Mouse (Mus musculus) CH12.LX (cell line): ENCODE data around the gene Trpv4. TPM values are rescaled to one million over a fixed set of nuclear protein-coding genes. Genes with fewer than 3 reads are reported as not detected.
A peak's percentile ranks its signal among the peaks of the same experiment; 100 is the strongest.

ENCODE experiments used
- DNase-seq: peaks from one replicate; pipeline ENCODE4 v3.0.0-alpha.2; 2013; ENCODE audit errors: extremely low read depth
- H3K27ac ChIP-seq: 2 replicates; pipeline ENCODE4 v1.5.1; 2012; ENCODE audit warnings: low read depth, mild to moderate bottlenecking, control low read depth, moderate library complexity; ENCODE audit not compliant: insufficient read depth
- H3K27me3 ChIP-seq: replicated peaks from 2 replicates; pipeline ENCODE3; 2012; ENCODE audit warnings: inconsistent platforms
- H3K36me3 ChIP-seq, 2 experiments: replicated peaks in 1 of 2; 2 replicates each; pipeline versions ENCODE3 to v1.6.1; 2012; ENCODE audit warnings: inconsistent platforms in 1 of 2, low read length in 1 of 2, mild to moderate bottlenecking in 1 of 2, mixed read lengths in 1 of 2, moderate library complexity in 1 of 2; ENCODE audit not compliant: control insufficient read depth in 1 of 2, insufficient read depth in 1 of 2
- H3K4me1 ChIP-seq, 2 experiments: 2 replicates each; pipeline ENCODE4 v1.6.1; 2012; ENCODE audit warnings: inconsistent platforms in 1 of 2, moderate library complexity in 1 of 2; ENCODE audit not compliant: insufficient read depth in 2 of 2, control insufficient read depth in 1 of 2
- H3K4me2 ChIP-seq: 2 replicates; pipeline ENCODE4 v1.6.1; 2012; ENCODE audit warnings: low read depth, mild to moderate bottlenecking, control low read depth; ENCODE audit not compliant: poor library complexity, insufficient read depth, severe bottlenecking
- H3K4me3 ChIP-seq, 3 experiments: fragments of 150-350 bp in 1 of 3; sonication (generic) in 1 of 3; replicated peaks in 1 of 3; 2 replicates each; pipeline versions ENCODE3 to v1.5.1; 2011 to 2012; ENCODE audit warnings: low read depth in 2 of 3, low read length in 2 of 3, mild to moderate bottlenecking in 2 of 3, moderate library complexity in 2 of 3, control low read depth in 1 of 3, improper control_type of control experiment in 1 of 3, inconsistent platforms in 1 of 3, mixed read lengths in 1 of 3; ENCODE audit not compliant: poor library complexity in 1 of 3
- H3K79me2 ChIP-seq: replicated peaks from 2 replicates; pipeline ENCODE4 v1.6.1; 2012; ENCODE audit warnings: mild to moderate bottlenecking, moderate library complexity; ENCODE audit not compliant: control insufficient read depth, poor library complexity, insufficient read depth, severe bottlenecking; ENCODE audit errors: extremely low read depth
- H3K9ac ChIP-seq: 2 replicates; pipeline ENCODE4 v1.6.1; 2012; ENCODE audit warnings: low read depth, mild to moderate bottlenecking, control low read depth, moderate library complexity; ENCODE audit not compliant: insufficient read depth
- H3K9me3 ChIP-seq: replicated peaks from 2 replicates; pipeline ENCODE3; 2012; ENCODE audit warnings: low read length, inconsistent platforms, mixed read lengths
- BHLHE40 ChIP-seq: IDR thresholded peaks from 2 replicates; pipeline ENCODE4 v1.6.1; 2011; ENCODE audit warnings: mild to moderate bottlenecking, low read depth, low read length, improper control_type of control experiment
- CHD1 ChIP-seq: IDR thresholded peaks from 2 replicates; pipeline ENCODE4 v1.6.1; 2012; ENCODE audit warnings: low read depth, low read length, improper control_type of control experiment, inconsistent platforms
- HCFC1 ChIP-seq: IDR thresholded peaks from 2 replicates; pipeline ENCODE4 v1.6.1; 2012; ENCODE audit warnings: low read depth, mild to moderate bottlenecking, inconsistent platforms, low read length, improper control_type of control experiment
- JUND ChIP-seq: conservative IDR thresholded peaks from 2 replicates; pipeline ENCODE4 v1.6.1; 2011; ENCODE audit warnings: low read depth, low read length, improper control_type of control experiment
- NELFE ChIP-seq: IDR thresholded peaks from 2 replicates; pipeline ENCODE4 v1.6.1; 2011; ENCODE audit warnings: low read depth, low read length, improper control_type of control experiment
- NRF1 ChIP-seq: IDR thresholded peaks from 2 replicates; pipeline ENCODE4 v1.6.1; 2014; ENCODE audit warnings: low read depth, mild to moderate bottlenecking, inconsistent platforms, low read length, improper control_type of control experiment, moderate library complexity
- PAX5 ChIP-seq: IDR thresholded peaks from 2 replicates; pipeline ENCODE4 v1.6.1; 2012; ENCODE audit warnings: low read length, inconsistent platforms, mixed read lengths
- POLR2A ChIP-seq: IDR thresholded peaks from 2 replicates; pipeline ENCODE4 v1.6.1; 2011; ENCODE audit warnings: low read depth, mild to moderate bottlenecking, improper control_type of control experiment, low read length
- RCOR1 ChIP-seq: conservative IDR thresholded peaks from 2 replicates; pipeline ENCODE4 v1.6.1; 2012; ENCODE audit warnings: low read depth, mild to moderate bottlenecking, inconsistent platforms, low read length, improper control_type of control experiment
- ZKSCAN1 ChIP-seq: IDR thresholded peaks from 2 replicates; pipeline ENCODE4 v1.6.1; 2012; ENCODE audit warnings: low read depth, inconsistent platforms, low read length, improper control_type of control experiment, borderline replicate concordance
- ZMIZ1 ChIP-seq: IDR thresholded peaks from 2 replicates; pipeline ENCODE4 v1.6.1; 2012; ENCODE audit warnings: low read depth, mild to moderate bottlenecking, inconsistent platforms, low read length, improper control_type of control experiment
- dilution Hi-C: fragments of 300-500 bp; cut with MboI; formaldehyde crosslinking; loops from 2 replicates; pipeline ENCODE4 v1.14.3; 2020; ENCODE audit warnings: low sequenced_read_pairs; ENCODE audit not compliant: extremely low pct_unique_long_range_greater_than_20kb, extremely low pct_ligation_motif_present
- in situ Hi-C: fragments of 300-500 bp; cut with MboI; formaldehyde crosslinking; loops from 3 replicates; pipeline ENCODE4 v1.14.3; 2019; ENCODE audit warnings: low sequenced_read_pairs, low pct_ligation_motif_present, low pct_unique_long_range_greater_than_20kb, mixed read lengths
- polyA plus RNA-seq: library from polyadenylated mRNA; unstranded; fragments of >175 nt; gene quantifications from 2 replicates; pipeline ENCODE4 v1.2.1, GENCODE M21; 2012; ENCODE audit warnings: low read depth; ENCODE audit not compliant: insufficient read length
- total RNA-seq, 2 experiments: library from RNA; depleted of rRNA; stranded (reverse); fragments of 300-350 nt in 1 of 2; fragments of >200 nt in 1 of 2; gene quantifications; 2 replicates each; pipeline ENCODE4 v1.2.3; 2012 to 2014

Gene Trpv4
- total and polyA plus RNA-seq, 3 experiments = 0.24 TPM; not detected in 2

GRCm38 (mm10) chr5:114581486-114581885, 76.7 kb downstream of the Trpv4 start:
- H3K79me2 ChIP-seq = no peaks in the 10 kb centered on the region
- H3K4me3 ChIP-seq = no peak overlapping the region
- no peaks in the 10 kb centered on the region for H3K4me1 ChIP-seq
- no peak overlapping the region for H3K9ac ChIP-seq
- in situ Hi-C loops (no loop called here), dilution Hi-C loops (no loop called here)
- no peaks in the 10 kb centered on the region for H3K9me3 ChIP-seq
- H3K36me3 ChIP-seq = no peaks in the 10 kb centered on the region
- TF ChIP-seq JUND (no peak), PAX5 (no peak), ZMIZ1 (no peak), BHLHE40 (no peak), NELFE (no peak)
- DNase-seq = no peak
- H3K27me3 ChIP-seq = peaks cover 79% of the 10 kb centered on the region
- H3K27ac ChIP-seq = no peak overlapping the region
- H3K4me2 ChIP-seq = no peak overlapping the region

DNA sequence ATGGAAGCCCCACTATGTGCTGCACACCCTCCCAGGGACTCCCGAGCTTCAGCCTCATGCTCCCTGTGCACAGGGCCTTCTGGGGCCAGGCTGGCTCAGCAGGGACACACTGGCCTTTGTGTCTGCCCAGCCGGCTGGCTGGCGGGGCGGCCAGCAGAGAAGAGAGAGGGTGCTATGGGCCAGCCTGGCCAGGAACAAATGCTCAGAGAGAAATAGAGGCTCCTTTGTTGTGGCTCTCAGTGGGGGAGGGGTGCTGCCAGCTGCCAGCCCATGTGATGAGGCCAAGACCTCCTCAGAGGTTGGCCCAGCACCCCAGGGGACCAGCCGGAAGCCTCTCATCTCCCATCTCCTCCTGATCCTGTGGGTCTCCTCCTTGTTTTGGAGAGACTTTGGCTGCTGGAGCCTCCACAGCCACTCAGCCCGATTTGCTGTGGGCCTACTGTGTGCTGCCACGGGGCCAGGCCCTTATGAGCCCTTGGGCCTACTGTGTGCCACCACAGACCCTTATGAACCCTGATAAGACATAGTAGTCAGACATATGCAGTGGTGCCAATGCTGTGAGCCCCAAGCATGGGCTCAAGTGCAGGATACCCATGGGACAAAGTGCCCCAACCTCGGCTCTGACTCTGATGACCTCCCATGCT, 78.4 kb downstream of the Trpv4 start:
- in situ Hi-C loops (no loop called here), dilution Hi-C loops (no loop called here)
- Histone ChIP-seq H3K27ac (no peak overlapping the region), H3K4me2 (no peak overlapping the region), H3K4me1 (no peaks in the 10 kb centered on the region), H3K9ac (no peak overlapping the region), H3K27me3 (peaks cover 76% of the 10 kb centered on the region), H3K9me3 (no peaks in the 10 kb centered on the region), H3K36me3 (no peaks in the 10 kb centered on the region), H3K79me2 (no peaks in the 10 kb centered on the region), H3K4me3 (no peak overlapping the region)
- DNase-seq = no peak
- TF ChIP-seq RCOR1 (no peak), ZKSCAN1 (peak; percentile 50)

GRCm38 (mm10) chr5:114578361-114578760, 79.9 kb downstream of the Trpv4 start:
- TF ChIP-seq CHD1 (no peak), NRF1 (no peak), HCFC1 (no peak), POLR2A (no peak), ZMIZ1 (no peak), ZKSCAN1 (no peak)
- Histone ChIP-seq H3K79me2 (no peaks in the 10 kb centered on the region), H3K9me3 (no peaks in the 10 kb centered on the region), H3K9ac (no peak overlapping the region), H3K27ac (no peak overlapping the region), H3K4me1 (no peaks in the 10 kb centered on the region), H3K36me3 (no peaks in the 10 kb centered on the region), H3K4me3 (no peak overlapping the region), H3K27me3 (peaks cover 76% of the 10 kb centered on the region), H3K4me2 (no peak overlapping the region)
- dilution Hi-C loops (no loop called here), in situ Hi-C loops (no loop called here)
- DNase-seq = no peak
